ENCODE assay signal across 8 mouse cellular contexts in the genomic region with DNA sequence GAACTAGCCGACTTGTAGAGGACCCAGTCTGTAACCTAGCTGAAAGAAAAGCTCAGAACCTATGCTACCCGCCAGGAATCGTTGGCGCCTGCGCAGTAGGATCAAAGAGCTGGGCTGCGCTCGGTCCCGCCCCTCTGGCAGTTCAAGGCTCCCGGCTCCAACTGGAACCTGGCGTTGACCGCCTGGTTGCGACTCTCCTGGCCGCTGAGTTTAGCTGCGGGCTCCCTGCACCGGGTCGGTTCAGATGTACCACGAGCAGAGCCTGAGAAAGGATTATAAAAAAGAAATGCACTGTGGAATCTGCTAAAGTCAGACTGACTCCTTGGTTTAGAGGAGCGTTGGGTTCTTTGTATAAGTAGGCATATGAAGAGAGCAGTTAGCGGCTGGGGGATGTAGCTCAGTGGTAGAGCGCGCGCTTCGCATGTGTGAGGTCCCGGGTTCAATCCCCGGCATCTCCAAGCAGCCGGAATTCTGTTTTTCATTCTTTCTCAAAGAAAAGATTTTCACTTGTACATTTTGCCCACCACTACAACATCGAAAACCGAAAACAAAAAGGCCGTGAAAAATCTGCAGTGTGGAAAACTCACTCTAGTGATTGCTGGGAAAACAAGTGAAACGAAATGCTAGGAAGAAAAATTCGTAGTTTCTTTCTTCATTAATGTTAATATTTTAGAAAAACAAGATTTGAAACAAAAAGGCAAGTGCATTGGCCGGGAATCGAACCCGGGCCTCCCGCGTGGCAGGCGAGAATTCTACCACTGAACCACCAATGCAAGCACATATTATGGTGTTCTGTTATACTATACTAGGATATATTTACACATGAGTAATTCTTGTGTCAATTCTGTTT. TPM values are rescaled to one million over a fixed set of nuclear protein-coding genes. Genes with fewer than 3 reads are reported as not detected.
DNase-seq lines count a peak whose midpoint lies in the region; ATAC-seq lines count a peak whose summit lies in the region.

No protein-coding gene starts in this region.

- peak overlapping the region; percentile 45 for H3K4me3 ChIP-seq in forebrain, embryonic 11.5 days (ENCODE audit: low read depth, low read length)
- peak overlapping the region; percentile 69 for H3K4me3 ChIP-seq in heart, embryonic 16.5 days (ENCODE audit: low read length)
- H3K4me3 ChIP-seq in liver, embryonic 15.5 days (replicated peaks) = peak overlapping the region; percentile 69
- H3K4me3 ChIP-seq in neural tube, embryonic 12.5 days = peak overlapping the region; percentile 58

- H3K9ac ChIP-seq in forebrain, embryonic 11.5 days (ENCODE audit: low read length) = peak overlapping the region; percentile 65
- H3K9ac ChIP-seq in heart, embryonic 16.5 days (ENCODE audit: low read length) = peak overlapping the region; percentile 65
- H3K9ac ChIP-seq in liver, embryonic 15.5 days = peak overlapping the region; percentile 62
- H3K9ac ChIP-seq in neural tube, embryonic 12.5 days = peak overlapping the region; percentile 65

- 1% methylated on average over 37 of the region's 37 CpGs for whole genome bisulfite sequencing in forebrain, embryonic 11.5 days
- under 1% methylated on average over 37 of the region's 37 CpGs for WGBS in heart, embryonic 16.5 days
- under 1% methylated on average over 37 of the region's 37 CpGs for WGBS in liver, embryonic 15.5 days (ENCODE audit: insufficient replicate concordance)
- under 1% methylated on average over 37 of the region's 37 CpGs for WGBS in neural tube, embryonic 12.5 days

- no peaks in the 10 kb centered on the region for H3K9me3 ChIP-seq in forebrain, embryonic 11.5 days (ENCODE audit: control insufficient read depth, low read length)
- no peaks in the 10 kb centered on the region for H3K9me3 ChIP-seq in heart, embryonic 16.5 days (replicated peaks; ENCODE audit: control insufficient read depth, low read length)
- no peaks in the 10 kb centered on the region for H3K9me3 ChIP-seq in liver, embryonic 15.5 days (replicated peaks)
- H3K9me3 ChIP-seq in neural tube, embryonic 12.5 days = no peaks in the 10 kb centered on the region

- peak; percentile 98 for ATAC-seq in forebrain, embryonic 11.5 days (replicated peaks; ENCODE audit: low FRiP score)
- peak; percentile 98 for ATAC-seq in heart, embryonic 16.5 days (replicated peaks; ENCODE audit: extremely low read depth, insufficient read depth, low FRiP score)
- ATAC-seq in liver, embryonic 15.5 days (ENCODE audit: insufficient read depth) = peak; percentile 94
- ATAC-seq in neural tube, embryonic 12.5 days (ENCODE audit: low FRiP score, low read depth) = peak; percentile 98

- DNase-seq in CD8-positive naive resting alpha-beta T cell, adult 2 months (ENCODE audit: low read depth in 2 of 2, low spot score in 2 of 2) = peak; percentile 98
- peak; percentile 74 for DNase-seq in c-Kit-positive CD71-negative TER-119-negative erythroid progenitor cells, embryonic 14.5 days (ENCODE audit: low read depth)
- peak; percentile 96 for DNase-seq in forebrain, embryonic 11.5 days (ENCODE audit: low spot score)
- DNase-seq in kidney, postnatal 36 days = peak; percentile 94 to 97
- DNase-seq in telencephalon, adult 2 months (ENCODE audit: low read depth, low spot score) = peak; percentile 84

- H3K4me1 ChIP-seq in forebrain, embryonic 11.5 days (replicated peaks; ENCODE audit: control insufficient read depth, insufficient read depth, low read length) = no peaks in the 10 kb centered on the region; the same call in 1 of the 2 replicates
- H3K4me1 ChIP-seq in heart, embryonic 16.5 days (ENCODE audit: control insufficient read depth, insufficient read depth, low read length) = no peaks in the 10 kb centered on the region
- H3K4me1 ChIP-seq in liver, embryonic 15.5 days (replicated peaks) = peaks cover 8% of the 10 kb centered on the region
- H3K4me1 ChIP-seq in neural tube, embryonic 12.5 days = peaks cover 6% of the 10 kb centered on the region; the same call in 1 of the 2 replicates

- peak overlapping the region; percentile 41 for H3K4me2 ChIP-seq in forebrain, embryonic 11.5 days (ENCODE audit: low read depth, low read length, severe bottlenecking)
- H3K4me2 ChIP-seq in heart, embryonic 16.5 days (ENCODE audit: low read depth, low read length) = peak overlapping the region; percentile 63
- peak overlapping the region; percentile 69 for H3K4me2 ChIP-seq in liver, embryonic 15.5 days
- peak overlapping the region; percentile 56 for H3K4me2 ChIP-seq in neural tube, embryonic 12.5 days (replicated peaks)

- no peaks in the 10 kb centered on the region for H3K27me3 ChIP-seq in forebrain, embryonic 11.5 days (ENCODE audit: control insufficient read depth, insufficient read depth, low read length)
- no peaks in the 10 kb centered on the region for H3K27me3 ChIP-seq in heart, embryonic 16.5 days (ENCODE audit: control insufficient read depth, insufficient read depth, low read length)
- H3K27me3 ChIP-seq in liver, embryonic 15.5 days = no peaks in the 10 kb centered on the region
- H3K27me3 ChIP-seq in neural tube, embryonic 12.5 days (replicated peaks) = no peaks in the 10 kb centered on the region

- H3K36me3 ChIP-seq in forebrain, embryonic 11.5 days (ENCODE audit: control insufficient read depth, insufficient read depth, low read length) = no peaks in the 10 kb centered on the region
- no peaks in the 10 kb centered on the region for H3K36me3 ChIP-seq in heart, embryonic 16.5 days (ENCODE audit: control insufficient read depth, insufficient read depth)
- H3K36me3 ChIP-seq in liver, embryonic 15.5 days (replicated peaks) = no peaks in the 10 kb centered on the region
- H3K36me3 ChIP-seq in neural tube, embryonic 12.5 days = no peaks in the 10 kb centered on the region

- H3K27ac ChIP-seq in forebrain, embryonic 11.5 days (ENCODE audit: low read depth, low read length) = peak overlapping the region; percentile 66
- peak overlapping the region; percentile 85 for H3K27ac ChIP-seq in heart, embryonic 16.5 days (ENCODE audit: low read length)
- H3K27ac ChIP-seq in liver, embryonic 15.5 days (replicated peaks) = peak overlapping the region; percentile 68
- H3K27ac ChIP-seq in neural tube, embryonic 12.5 days = peak overlapping the region; percentile 32; the same call in 1 of the 2 replicates

RNA-seq across cellular contexts. Expression of a gene that starts 55.5 kb away (rescaled TPM):
- 29.0 and 29.4 TPM in 2 replicates for polyA plus RNA-seq in forebrain, embryonic 11.5 days (2014; fragmentation: Nextera tagmentation; extraction: Ambion mirVana)
- 13.4 and 13.7 TPM in 2 replicates for polyA plus RNA-seq in heart, embryonic 16.5 days (2015; fragmentation: Nextera tagmentation; extraction: Ambion mirVana)
- polyA plus RNA-seq in liver, embryonic 15.5 days (2015; fragmentation: Nextera tagmentation; extraction: Ambion mirVana) = 5.6 and 5.7 TPM in 2 replicates
- 14.7 and 16.7 TPM in 2 replicates for polyA plus RNA-seq in neural tube, embryonic 12.5 days (2016; fragmentation: Nextera tagmentation; extraction: Ambion mirVana)

RNA-seq across cellular contexts. Expression of a gene that starts 58.1 kb away (rescaled TPM):
- 14.9 and 15.7 TPM in 2 replicates for polyA plus RNA-seq in forebrain, embryonic 11.5 days (2014; fragmentation: Nextera tagmentation; extraction: Ambion mirVana)
- 2.1 and 2.2 TPM in 2 replicates for polyA plus RNA-seq in heart, embryonic 16.5 days (2015; fragmentation: Nextera tagmentation; extraction: Ambion mirVana)
- polyA plus RNA-seq in liver, embryonic 15.5 days (2015; fragmentation: Nextera tagmentation; extraction: Ambion mirVana) = 0.28 and 0.31 TPM in 2 replicates
- polyA plus RNA-seq in neural tube, embryonic 12.5 days (2016; fragmentation: Nextera tagmentation; extraction: Ambion mirVana) = 20.7 and 21.0 TPM in 2 replicates

Comparison
In these comparisons a context has a peak if more than half of its experiments do, and no peak if none do; other contexts are left out.
1. Peak in every context shown above with its lines: DNase-seq, ATAC-seq, H3K4me3 ChIP-seq and H3K27ac ChIP-seq.
2. H3K27ac ChIP-seq: peak in every context shown above with its lines; median percentile 85 in heart, embryonic 16.5 days; 68 in liver, embryonic 15.5 days; 66 in forebrain, embryonic 11.5 days; 32 in neural tube, embryonic 12.5 days.